Mouse (Mus musculus) frontal cortex, postnatal 14 days (tissue): Measurements from ENCODE around the gene Pogz.

ENCODE experiments used
- DNase-seq, 2 experiments: peaks; one replicate each; pipeline ENCODE4 v3.0.0; 2022; ENCODE audit warnings: low spot score in 2 of 2

The Pogz gene

GRCm38 (mm10) chr3:94837183-94837890 lies at the start of gene Pogz:
Gene Pogz, plus strand, starts transcription at chr3:94837567.
- peak; percentile 93 for DNase-seq

DNA sequence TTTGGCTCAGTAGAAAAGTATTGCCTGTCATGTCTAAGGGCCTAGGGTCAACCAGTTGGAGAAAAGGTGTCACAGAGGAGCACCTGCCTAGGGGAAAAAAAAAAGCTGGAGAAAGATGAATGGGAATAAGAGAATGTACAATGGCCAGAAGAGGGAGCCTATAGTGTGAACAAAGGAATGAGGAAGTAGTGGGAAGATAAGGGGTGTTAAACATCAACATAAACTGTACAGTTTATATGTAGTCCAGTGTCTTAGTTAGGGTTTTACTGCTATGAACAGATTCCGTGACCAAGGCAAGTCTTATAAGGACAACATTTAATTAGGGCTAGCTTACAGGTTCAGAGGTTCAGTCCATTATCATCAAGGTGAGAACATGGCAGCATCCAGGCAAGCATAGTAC lies 48.3 kb upstream of the Pogz start:
- DNase-seq = no peak

DNA sequence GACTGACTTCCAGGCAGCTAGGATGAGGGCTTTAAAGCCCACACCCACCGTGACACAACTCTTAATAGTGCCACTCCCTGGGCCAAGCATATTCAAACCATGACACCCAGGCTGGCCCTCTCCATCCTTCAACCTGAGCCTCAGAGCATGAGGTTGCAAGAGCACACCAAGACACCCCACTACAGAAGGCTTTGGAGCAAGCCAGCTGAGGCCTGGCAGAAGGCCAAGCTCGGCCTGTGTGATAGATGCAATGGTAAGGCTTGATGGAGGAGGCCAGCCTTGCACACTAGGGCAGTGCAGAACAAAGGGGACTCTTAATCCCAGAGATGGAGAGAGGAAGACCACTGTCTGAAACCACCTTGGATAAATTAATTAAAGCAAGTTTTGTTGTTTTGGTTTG lies 47.9 kb upstream of the Pogz start:
- DNase-seq = no peak

- DNase-seq = no peak
Observed at GRCm38 (mm10) chr3:94792258-94792657, 45.1 kb upstream of the Pogz start.

- no peak for DNase-seq
Observed at GRCm38 (mm10) chr3:94793672-94794071, 43.7 kb upstream of the Pogz start.

DNA sequence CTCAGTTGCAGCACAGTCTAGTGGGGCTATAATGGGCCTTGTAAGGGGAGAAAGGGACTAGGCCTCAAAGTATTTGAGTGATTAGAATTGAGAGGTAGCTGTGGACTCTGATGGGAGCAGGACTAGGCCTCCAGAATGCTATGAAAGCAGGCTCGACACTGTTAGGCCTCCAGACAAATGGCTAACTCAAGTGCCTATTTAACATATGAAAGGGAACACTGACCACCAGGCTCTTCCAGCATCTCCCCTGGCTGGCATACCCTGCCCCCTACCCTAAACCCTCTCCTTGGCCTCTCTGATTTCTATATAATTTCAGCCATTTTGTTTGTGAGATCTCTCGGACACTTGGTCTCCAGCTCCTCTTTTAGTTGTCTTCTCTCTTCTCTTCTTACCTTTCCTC lies 43.0 kb upstream of the Pogz start:
- DNase-seq = no peak

GRCm38 (mm10) chr3:94795596-94796140 lies 41.7 kb upstream of the Pogz start:
- DNase-seq = no peak

GRCm38 (mm10) chr3:94796181-94796580 lies 41.2 kb upstream of the Pogz start:
- no peak for DNase-seq

DNA sequence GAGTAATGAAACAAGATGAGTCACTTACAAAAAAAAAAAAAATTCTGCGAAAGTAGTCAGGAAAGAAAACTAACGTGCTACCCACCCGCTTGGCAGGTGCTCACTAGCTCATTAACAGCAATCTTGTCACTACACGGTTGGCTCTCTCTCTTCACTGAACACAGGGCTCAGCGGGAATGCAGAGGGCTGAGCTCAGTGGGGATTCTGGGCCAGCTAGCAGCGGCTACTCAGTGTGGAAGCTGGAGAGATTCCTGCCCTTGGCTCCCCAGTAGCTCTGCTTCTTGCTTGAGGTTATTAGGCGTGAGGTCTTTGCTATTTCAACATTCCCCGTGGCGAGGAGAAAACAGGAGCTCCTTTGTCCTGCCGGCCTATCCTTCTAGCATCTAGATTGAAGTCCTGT lies 33.2 kb upstream of the Pogz start:
- DNase-seq = no peak

DNA sequence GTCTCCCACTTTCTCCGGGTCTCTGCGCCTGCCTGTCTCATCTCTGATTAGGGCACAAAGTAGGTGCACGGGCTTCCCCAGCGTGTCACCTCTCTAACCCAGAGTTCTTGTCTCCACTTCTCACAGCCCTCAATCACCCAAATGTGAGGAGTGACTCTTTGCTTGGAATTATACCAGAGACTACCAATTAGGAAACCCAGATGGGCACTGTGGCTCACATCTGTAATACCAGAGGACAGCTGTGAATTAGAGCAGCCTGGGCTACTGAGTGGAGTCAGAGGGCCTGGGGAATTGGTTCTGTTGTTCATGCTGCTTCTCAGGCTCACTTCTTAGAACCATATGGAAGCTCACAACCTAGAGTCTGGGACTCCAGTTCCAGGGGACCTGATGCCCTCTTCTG lies 32.4 kb upstream of the Pogz start:
- DNase-seq = no peak

DNA sequence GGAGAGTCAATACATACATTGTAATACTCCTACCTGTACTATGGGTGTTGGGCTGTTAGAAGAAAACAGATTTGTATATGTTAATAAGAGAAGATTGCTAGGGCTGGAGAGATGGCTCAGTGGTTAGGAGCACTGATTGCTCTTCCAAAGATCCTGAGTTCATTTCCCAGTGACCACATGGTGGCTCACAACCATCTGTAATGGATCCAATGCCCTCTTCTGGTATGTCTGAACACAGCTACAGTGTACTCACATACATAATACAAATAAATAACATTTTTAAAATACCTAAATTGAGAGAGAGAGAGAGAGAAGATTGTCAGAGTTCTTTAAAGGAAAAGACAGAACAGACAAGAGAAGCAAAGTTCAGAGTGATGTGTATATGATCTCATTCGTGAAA lies 29.1 kb upstream of the Pogz start:
- no peak for DNase-seq

- no peak for DNase-seq
Observed at GRCm38 (mm10) chr3:94811628-94812027, 25.7 kb upstream of the Pogz start.

- no peak for DNase-seq
Observed at GRCm38 (mm10) chr3:94813651-94814050, 23.7 kb upstream of the Pogz start.

- no peak for DNase-seq
Observed at GRCm38 (mm10) chr3:94814063-94814462, 23.3 kb upstream of the Pogz start.

GRCm38 (mm10) chr3:94814663-94815062 lies 22.7 kb upstream of the Pogz start:
- no peak for DNase-seq

DNA sequence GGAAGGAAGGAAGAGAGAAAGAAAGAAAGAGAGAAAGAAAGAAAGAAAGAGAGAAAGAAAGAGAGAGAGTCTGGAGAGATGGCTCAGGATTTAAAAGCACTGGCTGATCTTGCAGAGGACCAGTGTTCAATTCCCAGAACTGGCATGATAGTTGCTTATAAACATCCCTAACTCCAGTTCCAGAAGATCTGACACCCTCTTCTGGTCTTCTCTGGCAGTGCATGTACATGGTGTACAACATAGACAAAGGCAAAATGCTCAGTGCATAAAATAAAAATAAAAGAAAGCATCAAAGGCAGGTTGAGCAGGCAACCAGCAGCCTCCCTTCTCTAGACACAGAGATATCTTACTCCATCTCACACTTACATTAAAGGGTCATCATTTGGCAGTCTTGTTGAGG lies 21.8 kb upstream of the Pogz start:
- no peak for DNase-seq

GRCm38 (mm10) chr3:94817731-94818130 lies 19.6 kb upstream of the Pogz start:
- no peak for DNase-seq

- no peak for DNase-seq
Observed at GRCm38 (mm10) chr3:94819452-94820425, 17.6 kb upstream of the Pogz start.

DNA sequence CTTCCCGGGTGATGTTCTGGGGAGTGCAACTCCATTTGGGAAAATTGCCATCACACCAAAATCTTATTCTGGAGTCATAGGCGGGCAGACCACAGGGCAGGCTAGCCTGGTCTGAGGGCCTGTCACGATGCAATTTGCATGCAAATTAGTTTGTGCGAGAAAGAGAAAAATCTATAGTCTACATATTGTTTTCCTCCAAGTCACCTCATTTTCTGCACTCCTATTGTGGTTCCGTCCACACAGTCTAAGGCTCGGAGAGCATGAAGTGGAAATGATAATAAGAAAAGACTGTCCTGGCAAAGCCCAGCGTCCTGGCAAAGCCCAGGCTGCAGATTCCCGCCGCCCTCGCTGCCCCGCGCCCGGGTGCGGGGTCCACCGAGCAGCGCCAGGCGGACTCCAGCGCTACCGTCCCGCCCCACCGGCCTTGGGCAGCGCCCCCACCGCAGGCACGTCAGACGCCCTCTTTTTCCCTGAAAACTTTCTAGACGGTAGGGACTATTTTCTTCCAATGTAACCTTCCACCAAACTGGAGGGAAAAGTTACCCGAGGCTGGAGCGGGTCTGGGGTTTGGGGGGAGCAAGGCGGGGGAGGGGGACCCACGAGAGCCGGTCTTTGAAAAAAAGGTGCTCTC lies 16.2 kb upstream of the Pogz start:
- no peak for DNase-seq

GRCm38 (mm10) chr3:94822082-94822481 lies 15.3 kb upstream of the Pogz start:
- no peak for DNase-seq

DNA sequence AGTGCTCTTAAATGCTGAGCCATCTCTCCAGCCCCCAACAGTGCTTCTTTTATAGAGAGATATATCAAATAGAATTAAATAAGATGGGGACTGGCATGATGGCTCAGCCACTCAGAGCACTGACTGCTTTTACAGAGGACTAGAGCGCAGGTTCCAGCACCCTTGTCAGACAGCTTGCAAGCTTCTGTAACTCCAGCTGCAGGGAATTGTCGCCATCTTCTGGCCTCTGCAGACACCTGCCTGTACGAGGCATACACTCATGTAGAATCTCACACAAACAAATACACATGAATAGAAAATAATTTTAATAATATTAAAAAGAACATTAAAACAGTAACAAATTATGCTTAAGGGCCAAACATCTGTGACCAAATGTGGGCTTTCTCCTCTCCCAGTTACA lies 13.3 kb upstream of the Pogz start:
- DNase-seq = no peak

GRCm38 (mm10) chr3:94832100-94832499 lies 5.3 kb upstream of the Pogz start:
- no peak for DNase-seq
